Mouse (Mus musculus) lung, embryonic 14.5 days (tissue): ENCODE results near the gene Ntpcr. TPM values are rescaled to one million over a fixed set of nuclear protein-coding genes. Genes with fewer than 3 reads are reported as not detected.

Experiments used
- ATAC-seq: fragments of 200-750 bp; cut with Nextera tagmentation; 2 replicates; pipeline ENCODE4 v1.8.0; 2017; ENCODE audit warnings: mild to moderate bottlenecking, moderate TSS enrichment, moderate library complexity; ENCODE audit not compliant: insufficient read depth
- DNase-seq: peaks from one replicate; pipeline ENCODE4 v3.0.0-alpha.2; 2015
- H3K27ac ChIP-seq: fragments of 300-500 bp; sonication (generic); 2 replicates; pipeline ENCODE4 v1.5.1; 2014; ENCODE audit warnings: low read depth, mild to moderate bottlenecking, moderate library complexity
- H3K27me3 ChIP-seq: fragments of 300-500 bp; sonication (generic); 2 replicates; pipeline ENCODE4 v1.6.1; 2014; ENCODE audit warnings: low read length, control low read depth; ENCODE audit not compliant: insufficient read depth
- H3K36me3 ChIP-seq: fragments of 300-500 bp; sonication (generic); 2 replicates; pipeline ENCODE4 v1.6.1; 2014; ENCODE audit warnings: control low read depth; ENCODE audit not compliant: insufficient read depth
- H3K4me1 ChIP-seq: fragments of 300-500 bp; sonication (generic); 2 replicates; pipeline ENCODE4 v1.6.1; 2014; ENCODE audit warnings: antibody characterized with exemption, control low read depth; ENCODE audit not compliant: insufficient read depth
- H3K4me2 ChIP-seq: fragments of 300-500 bp; sonication (generic); 2 replicates; pipeline ENCODE4 v1.6.1; 2014; ENCODE audit warnings: mild to moderate bottlenecking
- H3K4me3 ChIP-seq: fragments of 300-500 bp; sonication (generic); 2 replicates; pipeline ENCODE4 v1.5.1; 2014; ENCODE audit warnings: low read depth, low read length
- H3K9ac ChIP-seq: fragments of 300-500 bp; sonication (generic); 2 replicates; pipeline ENCODE4 v1.6.1; 2014
- H3K9me3 ChIP-seq: fragments of 300-500 bp; sonication (generic); 2 replicates; pipeline ENCODE4 v1.6.1; 2016; ENCODE audit warnings: low read depth, low read length, control low read depth
- CTCF ChIP-seq: IDR thresholded peaks from 2 replicates; pipeline ENCODE4 v1.5.1; 2016; ENCODE audit warnings: antibody characterized with exemption, low read depth
- WGBS: fragments of 180-500 bp; shearing (Covaris S2); extraction: QIAGEN DNeasy Blood & Tissue Kit; methylation state at CpG from one replicate; pipeline ENCODE4 v1.1.7; 2014; 5-methylcytosine and 5-hydroxymethylcytosine counted together
- polyA plus RNA-seq: library from polyadenylated mRNA; unstranded; fragments of >200 nt; fragmentation: Nextera tagmentation; extraction: Ambion mirVana; gene quantifications from 2 replicates; pipeline ENCODE4 v1.2.1, GENCODE M21; 2014

Gene Ntpcr
- polyA plus RNA-seq, 1 experiment from 2014 or later, result 33.0 TPM

DNA sequence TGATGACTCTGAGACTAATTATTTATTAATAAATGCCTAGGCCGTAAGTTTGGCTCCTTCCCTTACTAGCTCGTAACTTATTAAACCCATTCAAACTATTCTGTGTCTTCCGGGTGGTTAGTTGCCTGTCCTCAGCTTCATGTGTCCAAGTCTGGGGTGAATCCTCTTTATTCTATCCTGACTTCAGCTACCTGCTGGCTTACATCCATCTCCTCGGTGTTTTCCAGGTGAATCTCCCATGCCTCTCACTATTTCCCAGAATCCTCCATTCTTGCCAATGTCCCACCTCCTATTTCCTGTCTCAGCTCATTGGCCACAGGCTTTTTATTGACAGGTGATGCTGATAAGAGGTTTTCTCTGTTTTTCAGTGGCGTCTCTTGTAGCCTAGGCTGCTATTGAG lies 20.6 kb upstream of the Ntpcr start:
- WGBS, result 80% methylated on average over 5 of the region's 5 CpGs
- H3K27me3 ChIP-seq, result no peaks in the 10 kb centered on the region
- H3K27ac ChIP-seq, result no peak overlapping the region
- H3K4me3 ChIP-seq, result no peak overlapping the region
- no peak for TF ChIP-seq CTCF
- no peaks in the 10 kb centered on the region for H3K9me3 ChIP-seq
- no peaks in the 10 kb centered on the region for H3K36me3 ChIP-seq
- H3K4me1 ChIP-seq, result no peaks in the 10 kb centered on the region
- DNase-seq (no peak), ATAC-seq (no peak)
- no peak overlapping the region for H3K9ac ChIP-seq
- H3K4me2 ChIP-seq, result no peak overlapping the region

DNA sequence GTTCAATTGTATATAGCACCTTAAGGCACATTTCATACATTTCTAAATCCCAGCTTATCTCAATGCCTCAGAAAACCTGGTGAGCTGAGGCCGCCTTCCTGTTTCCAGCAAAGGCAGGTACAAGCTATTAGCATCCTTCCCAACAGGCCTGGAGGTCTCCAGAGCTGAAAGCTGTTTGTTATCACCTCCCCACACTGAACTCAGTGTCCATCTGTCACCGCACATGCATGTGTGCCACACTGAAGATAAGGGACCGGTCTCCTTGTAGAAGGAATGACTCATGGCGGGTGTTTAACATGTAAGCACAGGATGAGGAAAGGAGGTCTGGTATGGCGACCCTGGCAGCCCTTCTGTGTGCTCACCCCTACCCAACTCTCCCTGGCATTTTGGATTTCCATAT lies 18.2 kb upstream of the Ntpcr start:
- WGBS, result 78% methylated on average over 5 of the region's 5 CpGs
- H3K9ac ChIP-seq, result no peak overlapping the region
- H3K4me2 ChIP-seq, result no peak overlapping the region
- no peaks in the 10 kb centered on the region for H3K9me3 ChIP-seq
- ATAC-seq (no peak), DNase-seq (no peak)
- H3K4me3 ChIP-seq, result no peak overlapping the region
- no peak for TF ChIP-seq CTCF
- H3K4me1 ChIP-seq, result no peaks in the 10 kb centered on the region
- H3K36me3 ChIP-seq, result no peaks in the 10 kb centered on the region
- H3K27ac ChIP-seq, result no peak overlapping the region
- no peaks in the 10 kb centered on the region for H3K27me3 ChIP-seq

DNA sequence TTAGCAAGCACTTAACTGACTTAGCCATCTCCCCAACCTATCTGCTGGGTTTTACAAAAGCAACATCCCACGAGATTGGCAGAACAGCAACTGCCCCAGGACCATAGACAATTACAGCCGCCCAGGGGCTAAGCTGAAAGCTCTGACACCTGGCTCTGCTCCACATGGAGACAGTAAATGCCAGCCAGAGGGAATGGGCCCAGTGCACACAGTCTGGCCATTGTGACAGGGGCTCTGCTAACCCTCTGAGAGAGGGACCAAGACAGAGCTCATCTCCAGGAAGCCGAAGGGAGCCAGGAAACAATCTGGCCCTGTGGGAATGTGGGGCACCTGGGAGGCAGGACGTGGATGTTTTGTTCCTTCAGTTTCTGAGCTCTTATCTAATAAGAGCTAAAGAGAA lies 13.6 kb upstream of the Ntpcr start:
- H3K4me1 ChIP-seq, result no peaks in the 10 kb centered on the region
- H3K9me3 ChIP-seq, result no peaks in the 10 kb centered on the region
- no peaks in the 10 kb centered on the region for H3K36me3 ChIP-seq
- no peak overlapping the region for H3K4me3 ChIP-seq
- no peak overlapping the region for H3K27ac ChIP-seq
- TF ChIP-seq CTCF, result no peak
- no peak for ATAC-seq
- no peaks in the 10 kb centered on the region for H3K27me3 ChIP-seq
- H3K9ac ChIP-seq, result no peak overlapping the region
- 49% methylated on average over 4 of the region's 4 CpGs for WGBS
- no peak overlapping the region for H3K4me2 ChIP-seq
- no peak for DNase-seq

DNA sequence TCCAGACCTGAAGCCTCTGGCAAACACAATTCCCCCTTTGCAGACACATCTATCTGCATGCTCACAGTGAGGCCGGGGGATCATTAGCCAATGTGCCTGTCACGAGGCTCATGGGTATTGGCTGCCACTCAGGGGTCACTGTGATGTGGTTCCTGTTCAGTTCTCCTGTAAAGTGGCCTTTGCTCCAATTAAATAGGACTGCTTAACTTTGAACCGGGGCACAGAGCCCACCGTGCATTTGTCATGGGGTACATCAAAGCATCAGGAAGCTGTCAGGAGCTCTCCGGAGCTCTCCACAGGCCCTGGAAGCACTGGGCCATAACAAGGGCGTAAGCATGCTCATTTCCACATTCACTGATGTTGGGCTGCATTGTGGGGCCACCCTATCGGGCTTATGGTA lies 13.2 kb upstream of the Ntpcr start:
- no peak for ATAC-seq

DNA sequence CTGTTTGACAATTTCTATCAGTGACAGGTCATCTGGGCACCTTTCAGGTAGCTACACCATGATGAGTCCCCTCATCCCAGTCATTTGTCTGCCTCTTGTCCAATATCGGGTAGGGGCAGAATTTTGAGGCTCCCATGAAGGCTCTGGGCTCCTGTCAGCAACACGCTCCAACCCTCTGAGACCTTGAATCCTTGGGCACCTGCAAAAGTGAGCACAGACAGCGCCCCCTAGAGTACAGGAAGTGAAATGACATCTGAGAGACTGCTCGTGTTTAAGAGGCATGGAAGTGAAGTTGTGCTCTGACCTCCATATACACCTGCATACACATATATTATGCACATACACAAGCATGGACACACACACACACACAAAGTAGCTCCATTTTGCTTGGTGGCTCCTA lies 10.8 kb upstream of the Ntpcr start:
- DNase-seq, result no peak
- Histone ChIP-seq H3K27me3 (no peaks in the 10 kb centered on the region), H3K4me2 (no peak overlapping the region), H3K9me3 (no peaks in the 10 kb centered on the region), H3K36me3 (no peaks in the 10 kb centered on the region), H3K4me1 (0 out of 2 replicates have a peak, but pooled peaks cover 2% of the 10 kb centered on the region), H3K27ac (no peak overlapping the region), H3K9ac (no peak overlapping the region), H3K4me3 (no peak overlapping the region)
- 68% methylated on average over 4 of the region's 4 CpGs for WGBS
- no peak for ATAC-seq
- TF ChIP-seq CTCF, result peak; percentile 50

More for the DNA sequence above, 13.2 kb upstream of the Ntpcr start:
- WGBS, result 30% methylated on average over 7 of the region's 7 CpGs
- no peak for TF ChIP-seq CTCF
- no peaks in the 10 kb centered on the region for H3K27me3 ChIP-seq
- H3K9me3 ChIP-seq, result no peaks in the 10 kb centered on the region
- H3K36me3 ChIP-seq, result no peaks in the 10 kb centered on the region
- H3K4me3 ChIP-seq, result no peak overlapping the region
- no peak overlapping the region for H3K4me2 ChIP-seq
- no peak overlapping the region for H3K9ac ChIP-seq
- no peaks in the 10 kb centered on the region for H3K4me1 ChIP-seq
- H3K27ac ChIP-seq, result no peak overlapping the region
- DNase-seq, result no peak

DNA sequence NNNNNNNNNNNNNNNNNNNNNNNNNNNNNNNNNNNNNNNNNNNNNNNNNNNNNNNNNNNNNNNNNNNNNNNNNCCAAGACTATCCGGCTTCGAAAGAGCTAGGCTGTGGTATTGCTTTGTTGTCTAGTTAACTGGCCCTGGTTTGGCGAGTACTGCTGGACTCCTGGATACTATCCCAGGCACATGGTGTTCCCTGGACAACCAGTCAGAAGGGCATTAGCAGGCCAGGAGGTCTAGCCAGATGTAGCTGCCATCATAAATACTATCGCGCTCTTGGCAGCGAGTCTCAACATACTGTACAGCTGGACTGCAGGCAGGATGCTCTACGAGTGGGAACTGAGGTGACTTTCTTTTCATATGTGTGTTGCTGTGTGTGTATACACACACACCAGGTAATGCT lies 7.1 kb upstream of the Ntpcr start:
- ATAC-seq (no peak), DNase-seq (peak; percentile 53)
- H3K27me3 ChIP-seq, result no peaks in the 10 kb centered on the region
- no peak overlapping the region for H3K4me3 ChIP-seq
- no peaks in the 10 kb centered on the region for H3K36me3 ChIP-seq
- WGBS, result 80% methylated on average over 7 of the region's 7 CpGs
- H3K9me3 ChIP-seq, result no peaks in the 10 kb centered on the region
- no peak overlapping the region for H3K27ac ChIP-seq
- no peak for TF ChIP-seq CTCF
- H3K4me1 ChIP-seq, result 0 out of 2 replicates have a peak, but pooled peaks cover 2% of the 10 kb centered on the region
- H3K9ac ChIP-seq, result no peak overlapping the region
- no peak overlapping the region for H3K4me2 ChIP-seq

DNA sequence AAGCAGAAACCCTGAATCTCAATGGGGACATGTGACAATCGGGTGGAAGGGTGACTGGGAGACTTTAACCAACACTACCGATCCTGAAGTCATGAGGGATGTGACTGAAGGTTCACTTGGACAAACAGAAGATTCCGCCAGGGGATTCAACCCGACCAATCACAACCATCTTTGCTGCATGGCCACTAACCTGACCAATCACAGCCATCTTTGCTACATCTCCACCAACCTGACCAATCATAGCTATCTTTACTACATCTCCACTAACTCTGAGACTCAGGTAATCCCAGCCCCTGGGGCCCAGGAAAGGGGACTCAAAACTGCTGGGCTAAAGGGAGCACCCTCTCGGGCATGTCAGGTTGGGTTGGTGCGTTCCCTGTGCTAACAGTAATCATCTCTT lies 6.3 kb upstream of the Ntpcr start:
- no peak overlapping the region for H3K9ac ChIP-seq
- no peak overlapping the region for H3K4me2 ChIP-seq
- H3K4me1 ChIP-seq, result 0 out of 2 replicates have a peak, but pooled peaks cover 2% of the 10 kb centered on the region

More for the DNA sequence above, 6.3 kb upstream of the Ntpcr start:
- Histone ChIP-seq H3K9me3 (no peaks in the 10 kb centered on the region), H3K4me3 (no peak overlapping the region), H3K36me3 (no peaks in the 10 kb centered on the region), H3K27ac (no peak overlapping the region), H3K27me3 (no peaks in the 10 kb centered on the region)
- WGBS, result 86% methylated on average over 6 of the region's 6 CpGs
- TF ChIP-seq CTCF, result no peak
- DNase-seq (no peak), ATAC-seq (no peak)
